Mouse (Mus musculus): Measurements from ENCODE around the gene Mecp2. TPM values are rescaled to one million over a fixed set of nuclear protein-coding genes. Genes with fewer than 3 reads are reported as not detected.

Mecp2 gene
- 18.0 TPM for polyA plus RNA-seq (2014; fragmentation: Illumina TruSeq; extraction: RNeasy Lipid Tissue Mini Kit (QIAGEN cat#74804); ENCODE audit: low read depth, low replicate concordance)

GRCm38 (mm10) chrX:74135263-74135662 lies at the start of gene Mecp2:
Gene Mecp2, minus strand, starts transcription at chrX:74135363.

GRCm38 (mm10) chrX:74176959-74177358 lies 41.8 kb upstream of the Mecp2 start, which contains the start of gene Tktl1:
Gene Tktl1, plus strand, starts transcription at chrX:74177259.

GRCm38 (mm10) chrX:74167738-74168137 lies 32.6 kb upstream of the Mecp2 start, which contains the start of gene Tex28:
Gene Tex28, minus strand, starts transcription at chrX:74167838.

GRCm38 (mm10) chrX:74127164-74127563 lies 8.0 kb downstream of the Mecp2 start, which contains the start of gene Opn1mw:
Gene Opn1mw, plus strand, starts transcription at chrX:74127464.

DNA sequence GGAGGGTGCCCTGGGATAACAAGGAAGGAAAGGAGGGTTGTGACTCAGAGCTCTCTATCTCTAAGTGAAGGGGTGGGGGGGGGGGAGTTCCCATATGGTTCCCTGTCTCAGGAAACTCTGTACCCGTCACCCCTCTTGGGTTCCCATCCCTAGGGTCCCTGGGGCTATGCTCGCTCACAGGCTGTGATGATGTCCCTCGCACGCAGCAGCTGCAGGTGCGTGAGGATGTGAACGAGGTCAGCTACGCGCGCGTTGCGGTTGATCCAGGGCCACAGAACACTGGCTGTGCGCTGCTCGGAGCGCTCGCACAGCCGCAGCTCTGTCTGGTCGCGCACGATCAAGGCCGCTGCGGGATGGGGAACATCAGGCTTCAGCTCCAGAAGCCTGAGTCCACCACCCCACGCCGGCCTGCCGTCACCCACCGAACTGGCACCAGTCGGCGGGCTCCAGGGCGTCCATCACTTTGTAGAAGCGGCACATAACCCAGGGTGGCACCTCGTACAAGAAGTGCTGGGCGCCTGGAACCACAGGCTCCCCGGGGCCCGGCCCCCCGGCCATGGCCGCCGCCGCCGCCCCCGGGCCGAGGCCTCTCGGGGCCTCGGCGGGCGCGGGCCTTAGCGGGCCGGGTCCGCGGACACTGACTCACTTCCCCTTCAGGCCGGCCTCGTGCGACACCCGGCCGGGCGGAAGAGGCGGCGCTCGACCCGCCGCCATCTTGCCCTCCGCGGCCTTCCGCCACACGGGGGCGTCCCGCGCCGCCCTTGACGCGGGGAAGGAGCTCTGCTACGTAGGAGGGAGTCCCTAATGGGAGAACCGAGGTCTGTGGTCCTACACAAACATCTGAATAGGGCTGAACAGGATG lies 111.7 kb downstream of the Mecp2 start, which contains the start of gene Irak1:
Irak1 (minus strand) TSS at position 731 of the 862 bp plus-strand sequence.

Other genes with a start within 250 kb of the Mecp2 start
- gene Avpr2, start 243.3 kb downstream of the Mecp2 start, polyA plus RNA-seq (2014; fragmentation: Illumina TruSeq; extraction: RNeasy Lipid Tissue Mini Kit (QIAGEN cat#74804); ENCODE audit: low read depth, low replicate concordance) = 10.0 TPM
- gene L1cam, start 239.3 kb downstream of the Mecp2 start, polyA plus RNA-seq (2014; fragmentation: Illumina TruSeq; extraction: RNeasy Lipid Tissue Mini Kit (QIAGEN cat#74804); ENCODE audit: low read depth, low replicate concordance) = 4.2 TPM
- 0.85 TPM for gene Arhgap4, start 213.5 kb downstream of the Mecp2 start, polyA plus RNA-seq (2014; fragmentation: Illumina TruSeq; extraction: RNeasy Lipid Tissue Mini Kit (QIAGEN cat#74804); ENCODE audit: low read depth, low replicate concordance)
- 5.3 TPM for gene Naa10, start 213.4 kb downstream of the Mecp2 start, polyA plus RNA-seq (2014; fragmentation: Illumina TruSeq; extraction: RNeasy Lipid Tissue Mini Kit (QIAGEN cat#74804); ENCODE audit: low read depth, low replicate concordance)
- gene Renbp, start 204.5 kb downstream of the Mecp2 start, polyA plus RNA-seq (2014; fragmentation: Illumina TruSeq; extraction: RNeasy Lipid Tissue Mini Kit (QIAGEN cat#74804); ENCODE audit: low read depth, low replicate concordance) = 9.6 TPM
- 22.0 TPM for gene Hcfc1, start 169.0 kb downstream of the Mecp2 start, polyA plus RNA-seq (2014; fragmentation: Illumina TruSeq; extraction: RNeasy Lipid Tissue Mini Kit (QIAGEN cat#74804); ENCODE audit: low read depth, low replicate concordance)
- 37.3 TPM for gene Irak1, start 111.4 kb downstream of the Mecp2 start, polyA plus RNA-seq (2014; fragmentation: Illumina TruSeq; extraction: RNeasy Lipid Tissue Mini Kit (QIAGEN cat#74804); ENCODE audit: low read depth, low replicate concordance)
- gene Opn1mw, start 7.9 kb downstream of the Mecp2 start, polyA plus RNA-seq (2014; fragmentation: Illumina TruSeq; extraction: RNeasy Lipid Tissue Mini Kit (QIAGEN cat#74804); ENCODE audit: low read depth, low replicate concordance) = not detected
- not detected for gene Tex28, start 32.5 kb upstream of the Mecp2 start, polyA plus RNA-seq (2014; fragmentation: Illumina TruSeq; extraction: RNeasy Lipid Tissue Mini Kit (QIAGEN cat#74804); ENCODE audit: low read depth, low replicate concordance)
- gene Tktl1, start 41.9 kb upstream of the Mecp2 start, polyA plus RNA-seq (2014; fragmentation: Illumina TruSeq; extraction: RNeasy Lipid Tissue Mini Kit (QIAGEN cat#74804); ENCODE audit: low read depth, low replicate concordance) = not detected
- gene Flna, start 114.5 kb upstream of the Mecp2 start, polyA plus RNA-seq (2014; fragmentation: Illumina TruSeq; extraction: RNeasy Lipid Tissue Mini Kit (QIAGEN cat#74804); ENCODE audit: low read depth, low replicate concordance) = 14.1 TPM
- gene Emd, start 119.3 kb upstream of the Mecp2 start, polyA plus RNA-seq (2014; fragmentation: Illumina TruSeq; extraction: RNeasy Lipid Tissue Mini Kit (QIAGEN cat#74804); ENCODE audit: low read depth, low replicate concordance) = 34.6 TPM
- gene Rpl10, start 135.4 kb upstream of the Mecp2 start, polyA plus RNA-seq (2014; fragmentation: Illumina TruSeq; extraction: RNeasy Lipid Tissue Mini Kit (QIAGEN cat#74804); ENCODE audit: low read depth, low replicate concordance) = 1,026 TPM
- gene Taz, start 146.5 kb upstream of the Mecp2 start, polyA plus RNA-seq (2014; fragmentation: Illumina TruSeq; extraction: RNeasy Lipid Tissue Mini Kit (QIAGEN cat#74804); ENCODE audit: low read depth, low replicate concordance) = 37.2 TPM
- gene Dnase1l1, start 147.0 kb upstream of the Mecp2 start, polyA plus RNA-seq (2014; fragmentation: Illumina TruSeq; extraction: RNeasy Lipid Tissue Mini Kit (QIAGEN cat#74804); ENCODE audit: low read depth, low replicate concordance) = 17.5 TPM
- 252 TPM for gene Atp6ap1, start 161.7 kb upstream of the Mecp2 start, polyA plus RNA-seq (2014; fragmentation: Illumina TruSeq; extraction: RNeasy Lipid Tissue Mini Kit (QIAGEN cat#74804); ENCODE audit: low read depth, low replicate concordance)
- gene Gdi1, start 169.6 kb upstream of the Mecp2 start, polyA plus RNA-seq (2014; fragmentation: Illumina TruSeq; extraction: RNeasy Lipid Tissue Mini Kit (QIAGEN cat#74804); ENCODE audit: low read depth, low replicate concordance) = 120 TPM
- gene Fam50a, start 177.7 kb upstream of the Mecp2 start, polyA plus RNA-seq (2014; fragmentation: Illumina TruSeq; extraction: RNeasy Lipid Tissue Mini Kit (QIAGEN cat#74804); ENCODE audit: low read depth, low replicate concordance) = 23.5 TPM
- gene Plxna3, start 193.7 kb upstream of the Mecp2 start, polyA plus RNA-seq (2014; fragmentation: Illumina TruSeq; extraction: RNeasy Lipid Tissue Mini Kit (QIAGEN cat#74804); ENCODE audit: low read depth, low replicate concordance) = 0.12 TPM
- gene Lage3, start 218.3 kb upstream of the Mecp2 start, polyA plus RNA-seq (2014; fragmentation: Illumina TruSeq; extraction: RNeasy Lipid Tissue Mini Kit (QIAGEN cat#74804); ENCODE audit: low read depth, low replicate concordance) = 13.5 TPM
- gene Ubl4a, start 237.9 kb upstream of the Mecp2 start, polyA plus RNA-seq (2014; fragmentation: Illumina TruSeq; extraction: RNeasy Lipid Tissue Mini Kit (QIAGEN cat#74804); ENCODE audit: low read depth, low replicate concordance) = 43.2 TPM
- gene Slc10a3, start 238.0 kb upstream of the Mecp2 start, polyA plus RNA-seq (2014; fragmentation: Illumina TruSeq; extraction: RNeasy Lipid Tissue Mini Kit (QIAGEN cat#74804); ENCODE audit: low read depth, low replicate concordance) = 6.3 TPM